Mouse (Mus musculus): ENCODE data around the gene 9030612E09Rik. TPM values are rescaled to one million over a fixed set of nuclear protein-coding genes. Genes with fewer than 3 reads are reported as not detected.

Gene 9030612E09Rik
- polyA plus RNA-seq, 1 experiment from 2014 or later, result 1.5 TPM

DNA sequence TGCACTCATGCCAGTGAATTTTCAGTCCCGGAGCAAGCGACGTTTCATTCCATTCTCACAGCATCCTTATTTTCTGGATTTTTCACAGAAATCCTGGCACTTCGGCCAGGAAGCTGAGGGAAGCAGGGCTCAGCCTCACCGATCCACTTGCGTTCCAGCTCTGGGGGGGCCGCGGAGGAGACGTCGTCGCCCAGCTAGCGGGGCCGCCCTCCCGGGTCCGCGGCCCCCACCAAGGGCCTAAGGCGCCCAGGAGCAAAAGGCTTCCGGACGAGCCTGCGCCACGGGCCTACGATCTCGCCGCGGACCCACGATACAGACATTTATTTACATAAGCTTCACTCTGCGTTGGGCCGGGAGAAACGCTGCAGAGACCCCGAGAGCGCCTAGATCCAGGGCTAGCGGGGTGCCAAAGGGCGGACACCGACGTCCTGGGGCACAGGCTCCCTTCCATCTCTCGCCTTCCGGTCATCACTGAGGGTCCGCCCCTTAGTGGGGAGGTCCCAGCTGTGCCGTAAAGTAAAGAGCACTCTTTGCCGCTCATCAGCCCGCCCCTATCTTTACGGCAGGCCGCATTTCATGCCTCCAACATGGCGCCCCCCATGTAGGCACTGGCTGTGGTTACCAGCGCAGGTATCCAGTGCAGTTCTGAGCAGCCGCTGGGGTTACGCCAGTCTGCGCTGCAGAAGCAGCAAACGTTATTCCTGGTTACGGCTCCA is 46.6 kb downstream of the 9030612E09Rik start, which contains the start of gene Pdss2:
Gene Pdss2, plus strand, starts transcription at position 577 of the 716 bp plus-strand sequence.
- WGBS, result under 1% methylated on average over 50 of the region's 50 CpGs
- H3K36me3 ChIP-seq (ENCODE audit: control insufficient read depth, insufficient read depth, low read length), result no peaks in the 10 kb centered on the region
- H3K9ac ChIP-seq (ENCODE audit: low read length), result peak within 1 kb of the TSS; percentile 95
- peaks cover 2% of the 10 kb centered on the region; the same call in 1 of the 2 replicates for H3K4me1 ChIP-seq (ENCODE audit: control insufficient read depth, insufficient read depth, low read length)
- peak within 1 kb of the TSS; percentile 79 for H3K4me2 ChIP-seq
- ATAC-seq (ENCODE audit: low FRiP score), result peak; percentile 97
- H3K4me3 ChIP-seq (ENCODE audit: low read depth, low read length), result peak within 1 kb of the TSS; percentile 85
- H3K27ac ChIP-seq (ENCODE audit: low read depth, low read length), result peak within 1 kb of the TSS; percentile 88
- H3K9me3 ChIP-seq (ENCODE audit: control insufficient read depth, low read length), result no peaks in the 10 kb centered on the region
- H3K27me3 ChIP-seq (ENCODE audit: control insufficient read depth, insufficient read depth, low read length), result no peaks in the 10 kb centered on the region
- DNase-seq (ENCODE audit: low spot score, missing footprints), result peak; percentile 97

GRCm38 (mm10) chr10:43221659-43222058 is 47.2 kb downstream of the 9030612E09Rik start:
- H3K27ac ChIP-seq (ENCODE audit: low read depth, low read length), result 0 out of 2 replicates have a peak overlapping the region, but pooled peaks have one; percentile 31
- H3K4me3 ChIP-seq (ENCODE audit: low read depth, low read length), result peak overlapping the region; percentile 85
- DNase-seq (ENCODE audit: low spot score, missing footprints), result no peak
- H3K4me2 ChIP-seq, result peak overlapping the region; percentile 79
- ATAC-seq (ENCODE audit: low FRiP score), result peak; percentile 57
- no peaks in the 10 kb centered on the region for H3K36me3 ChIP-seq (ENCODE audit: control insufficient read depth, insufficient read depth, low read length)
- no peaks in the 10 kb centered on the region for H3K9me3 ChIP-seq (ENCODE audit: control insufficient read depth, low read length)
- H3K27me3 ChIP-seq (ENCODE audit: control insufficient read depth, insufficient read depth, low read length), result no peaks in the 10 kb centered on the region
- under 1% methylated on average over 25 of the region's 25 CpGs for WGBS
- H3K9ac ChIP-seq (ENCODE audit: low read length), result peak overlapping the region; percentile 70
- peaks cover 2% of the 10 kb centered on the region; the same call in 1 of the 2 replicates for H3K4me1 ChIP-seq (ENCODE audit: control insufficient read depth, insufficient read depth, low read length)

- Histone ChIP-seq H3K36me3 (ENCODE audit: control insufficient read depth, insufficient read depth, low read length) (no peaks in the 10 kb centered on the region), H3K27me3 (ENCODE audit: control insufficient read depth, insufficient read depth, low read length) (no peaks in the 10 kb centered on the region), H3K9ac (ENCODE audit: low read length) (no peak overlapping the region), H3K4me2 (no peak overlapping the region), H3K9me3 (ENCODE audit: control insufficient read depth, low read length) (no peaks in the 10 kb centered on the region), H3K4me3 (ENCODE audit: low read depth, low read length) (no peak overlapping the region), H3K27ac (ENCODE audit: low read depth, low read length) (no peak overlapping the region), H3K4me1 (ENCODE audit: control insufficient read depth, insufficient read depth, low read length) (peaks cover 2% of the 10 kb centered on the region; the same call in 1 of the 2 replicates)
- DNase-seq (ENCODE audit: low spot score, missing footprints) (no peak), ATAC-seq (ENCODE audit: low FRiP score) (no peak)
- WGBS, result 93% methylated on average over 2 of the region's 2 CpGs
These were observed 48.9 kb downstream of the 9030612E09Rik start for GRCm38 (mm10) chr10:43223391-43223790.

Other genes with a start within 250 kb of the 9030612E09Rik start
- 5.7 and 5.8 TPM in 2 replicates for gene Sobp, start 174 bp upstream of the 9030612E09Rik start, polyA plus RNA-seq (2014; fragmentation: Nextera tagmentation; extraction: Ambion mirVana)
- 14.7 and 16.6 TPM in 2 replicates for gene Pdss2, start 46.8 kb downstream of the 9030612E09Rik start, polyA plus RNA-seq (2014; fragmentation: Nextera tagmentation; extraction: Ambion mirVana)

Data from midbrain, embryonic 11.5 days (tissue).